Mouse (Mus musculus) right cerebral cortex, postnatal 14 days (tissue): ENCODE results near the gene Lck.
"Not testable (repeated sequence)": the region's sequence is repeated elsewhere in the genome, so short reads cannot be mapped to it uniquely, and the experiment has no call there.

ENCODE experiments used
- DNase-seq: peaks from one replicate; pipeline ENCODE4 v3.0.0; 2022

The Lck gene

DNA sequence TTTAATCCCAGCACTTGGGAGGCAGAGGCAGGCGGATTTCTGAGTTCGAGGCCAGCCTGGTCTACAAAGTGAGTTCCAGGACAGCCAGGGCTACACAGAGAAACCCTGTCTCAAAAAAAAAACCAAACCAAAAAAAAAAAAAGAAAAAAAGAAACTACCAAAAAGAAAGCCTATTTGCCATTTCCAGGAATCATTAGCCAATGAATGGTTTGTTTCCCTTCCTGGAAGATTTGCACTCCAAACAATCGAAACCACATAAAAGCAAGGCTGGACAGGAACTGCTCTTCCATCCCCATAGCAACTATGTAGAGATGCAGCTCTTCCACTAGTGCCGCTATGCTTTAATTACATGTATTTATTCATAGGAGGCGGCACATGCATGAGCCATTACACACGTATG lies 18.9 kb downstream of the Lck start:
- not testable (repeated sequence) for DNase-seq

DNA sequence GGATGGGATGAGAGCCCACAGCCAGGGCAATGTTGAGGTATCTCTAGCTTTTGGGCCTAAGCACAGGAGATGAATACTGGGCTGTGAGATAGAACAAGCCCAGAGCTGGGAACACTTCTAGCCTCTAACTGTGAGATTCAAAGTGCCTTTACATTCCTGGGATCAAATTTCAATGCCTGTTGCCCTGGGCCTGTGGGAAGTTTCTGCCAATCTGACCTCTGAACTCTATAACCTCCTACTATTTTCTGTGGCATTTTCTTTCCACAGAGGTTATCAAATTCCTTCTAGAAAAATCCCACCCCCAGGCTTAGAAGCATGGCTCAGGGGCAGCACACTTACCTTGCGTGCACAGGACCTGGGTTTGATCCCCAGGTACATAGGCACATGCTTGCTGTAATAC lies 23.1 kb downstream of the Lck start:
- DNase-seq, result no peak

DNA sequence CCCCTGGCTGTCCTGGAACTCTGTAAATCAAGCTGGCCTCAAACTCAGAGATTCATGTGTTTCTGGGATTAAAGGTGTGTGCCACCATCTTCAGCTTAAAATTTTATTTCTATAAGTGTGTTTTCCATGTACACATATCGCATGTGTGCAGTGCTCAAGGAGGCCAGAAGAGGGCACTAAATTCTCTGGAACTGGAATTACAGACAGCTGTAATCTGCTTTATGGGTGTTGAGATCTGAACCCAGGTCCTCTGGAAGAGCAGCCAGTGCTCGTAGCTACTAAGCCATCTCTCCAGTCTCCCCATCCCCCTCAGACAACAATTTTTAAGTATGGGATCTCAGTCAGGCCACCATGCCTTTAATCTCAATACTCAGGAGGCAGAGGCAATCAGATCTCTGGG lies 24.1 kb downstream of the Lck start:
- DNase-seq, result peak; percentile 18

DNA sequence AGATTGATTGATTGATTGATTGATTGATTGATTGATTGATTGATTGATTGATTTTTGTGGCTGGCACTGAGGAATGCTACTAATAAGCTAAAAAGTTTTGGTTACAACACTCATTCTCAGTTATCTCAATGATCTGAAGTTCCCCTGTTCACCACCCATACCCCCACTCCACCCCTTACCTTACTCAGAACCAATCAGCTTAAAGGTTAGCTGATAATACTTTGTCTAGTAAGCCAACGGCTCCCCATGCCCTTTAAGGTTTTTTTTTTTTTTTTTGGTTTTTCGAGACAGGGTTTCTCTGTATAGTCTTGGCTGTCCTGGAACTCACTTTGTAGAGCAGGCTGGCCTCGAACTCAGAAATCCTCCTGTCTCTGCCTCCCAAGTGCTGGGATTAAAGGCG lies 25.8 kb downstream of the Lck start:
- not testable (repeated sequence) for DNase-seq

DNA sequence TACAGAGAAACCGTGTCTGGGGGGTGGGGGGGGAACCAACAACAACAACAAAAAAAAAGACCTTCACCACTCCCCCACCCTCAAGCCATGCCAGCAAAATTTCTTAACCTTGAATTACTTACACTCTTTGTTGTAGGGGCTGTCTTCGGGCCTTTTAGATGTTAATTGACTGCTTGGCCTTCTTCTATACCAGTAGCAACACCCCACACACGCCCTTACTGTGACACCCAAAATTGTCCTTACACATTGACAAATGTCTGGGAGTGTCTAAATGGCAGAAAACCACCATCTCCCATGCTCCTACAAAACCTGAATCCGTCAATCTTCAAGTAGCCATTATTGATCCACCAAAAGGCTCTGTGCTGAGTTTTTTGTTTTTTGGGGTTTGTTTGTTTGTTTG lies 29.3 kb downstream of the Lck start:
- no peak for DNase-seq

DNA sequence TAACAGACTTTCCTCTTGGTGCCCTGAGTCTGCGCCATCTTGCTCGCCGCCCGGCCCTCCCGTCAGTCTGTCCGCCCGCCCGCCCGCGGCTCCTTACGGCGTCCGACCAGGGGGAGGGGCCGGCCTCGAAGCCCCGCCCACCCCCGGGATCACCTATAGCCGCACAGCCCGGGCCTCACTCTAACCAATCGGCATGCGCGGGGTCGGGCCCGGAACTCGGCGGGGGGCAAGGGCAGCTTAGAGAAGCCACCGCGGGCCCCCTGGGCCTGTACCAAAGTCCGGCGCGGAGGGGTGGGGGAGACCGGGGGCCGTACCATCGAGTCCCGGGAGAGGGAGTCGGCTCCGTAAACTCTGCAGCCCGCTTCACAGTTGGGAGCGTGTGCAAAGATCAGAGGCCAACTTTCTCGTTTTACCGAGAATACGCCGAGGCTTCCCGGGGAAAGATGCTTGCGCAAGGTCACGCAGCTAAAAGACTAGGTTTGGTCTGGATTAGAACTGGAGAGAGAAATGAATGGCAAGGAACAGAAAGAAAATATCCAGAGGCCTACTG lies 30.8 kb downstream of the Lck start, which contains the start of gene Hdac1:
Hdac1 (minus strand) TSS at position 122 of the 550 bp plus-strand sequence.
- DNase-seq, result peak; percentile 97

DNA sequence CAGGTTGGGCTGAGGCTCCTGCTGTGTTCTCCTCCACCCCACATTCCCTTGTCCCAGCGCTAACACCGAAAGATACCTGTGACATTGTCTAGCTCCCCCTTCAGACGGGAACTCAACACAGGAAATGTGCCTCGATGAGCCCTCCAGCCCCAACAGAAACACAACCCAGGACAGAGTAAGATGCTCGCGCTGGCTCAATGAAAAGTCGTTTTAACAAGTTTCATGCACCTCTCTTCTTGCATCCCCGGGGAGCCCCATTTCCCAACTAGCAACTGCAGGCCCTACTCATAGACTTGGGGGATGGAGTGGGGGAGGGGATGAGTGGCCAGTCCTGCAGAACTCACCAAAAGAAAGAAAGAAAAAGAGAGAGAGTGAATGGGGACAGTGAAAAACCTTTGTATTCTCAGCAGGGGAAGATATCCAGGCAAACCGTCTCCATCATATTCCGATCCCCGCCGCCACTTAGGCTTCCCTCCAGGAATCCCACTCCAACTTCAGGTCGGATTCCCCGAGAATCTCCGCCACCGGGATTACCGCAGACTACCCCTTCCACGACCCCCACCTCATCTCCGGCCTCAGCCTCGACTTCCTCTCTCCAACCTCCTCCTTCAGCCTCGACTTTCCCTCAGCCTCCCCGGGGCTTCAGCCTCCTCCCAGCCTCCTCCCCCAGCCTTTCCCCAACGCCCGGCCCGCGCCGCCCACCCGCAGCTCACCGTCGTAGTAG lies 31.4 kb downstream of the Lck start:
- DNase-seq, result no peak

DNA sequence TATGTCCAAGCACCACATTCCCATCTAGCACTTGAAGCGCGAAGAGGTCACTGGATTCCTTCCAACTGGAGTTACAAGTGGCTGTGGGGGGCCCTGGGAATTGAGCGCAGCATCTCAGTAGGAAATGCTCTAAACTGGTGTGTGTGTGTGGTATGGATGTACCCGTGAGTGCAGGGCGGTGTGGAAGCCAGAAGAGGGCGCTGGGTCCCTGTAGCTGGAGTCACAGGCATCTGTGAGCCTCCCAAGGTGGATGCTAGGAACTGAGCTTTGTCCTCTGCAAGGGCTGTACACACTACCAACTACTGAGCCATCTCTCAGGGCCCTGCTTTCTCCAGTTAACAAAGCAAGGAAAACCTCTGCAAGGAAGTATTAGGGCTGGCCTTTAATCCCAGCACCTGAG lies 33.4 kb downstream of the Lck start:
- no peak for DNase-seq

DNA sequence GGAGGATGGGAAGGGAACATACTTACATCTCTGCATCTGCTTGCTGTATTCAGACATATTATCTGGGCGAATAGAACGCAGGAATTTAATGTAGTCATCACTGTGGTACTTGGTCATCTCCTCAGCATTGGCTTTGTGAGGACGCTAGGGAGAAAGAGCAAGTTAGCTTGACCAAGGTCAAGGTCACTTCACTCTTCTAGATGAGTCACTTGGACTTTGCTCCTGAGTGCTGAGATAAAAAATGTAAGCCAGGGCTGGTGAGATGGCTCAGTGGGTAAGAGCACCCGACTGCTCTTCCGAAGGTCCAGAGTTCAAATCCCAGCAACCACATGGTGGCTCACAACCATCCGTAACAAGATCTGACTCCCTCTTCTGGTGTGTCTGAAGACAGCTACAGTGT lies 44.5 kb downstream of the Lck start:
- not testable (repeated sequence) for DNase-seq

DNA sequence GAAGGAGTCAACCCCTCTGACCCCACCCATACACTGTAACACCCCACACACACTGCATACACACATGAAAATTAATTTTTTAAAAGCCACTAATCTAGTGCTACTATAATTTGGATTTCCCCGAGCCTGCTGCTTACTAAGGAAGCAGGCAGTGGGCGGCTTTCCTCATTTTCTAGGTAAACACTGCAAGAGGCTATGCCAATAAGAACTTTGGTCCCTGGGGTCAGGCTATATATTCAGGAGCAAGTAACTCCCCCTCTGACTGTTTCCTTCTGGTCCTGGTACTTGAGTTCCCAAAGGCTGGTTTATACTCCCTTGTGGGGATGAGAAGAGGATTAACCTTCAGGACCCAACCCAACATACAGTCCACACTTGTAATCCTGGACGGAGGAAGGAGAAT lies 47.6 kb downstream of the Lck start:
- no peak for DNase-seq

DNA sequence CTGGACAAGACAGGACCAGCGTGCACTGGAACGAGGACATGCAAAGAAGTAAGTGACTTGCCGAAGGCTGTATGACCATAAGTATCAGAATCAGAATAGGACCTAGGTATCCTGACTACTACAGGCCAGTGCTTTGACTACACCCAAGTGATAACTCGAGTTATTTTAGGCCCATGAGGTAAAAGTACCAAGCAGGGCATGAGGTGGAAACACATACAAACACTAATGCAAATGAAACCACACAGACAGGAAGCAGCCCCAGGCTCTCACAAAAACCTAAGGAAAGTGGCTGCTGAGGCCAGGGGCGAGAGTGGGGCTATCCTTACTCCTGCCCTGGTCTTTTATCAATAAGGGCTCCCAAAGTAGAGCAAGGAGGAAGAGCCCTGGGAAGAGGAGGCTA lies 48.1 kb downstream of the Lck start:
- DNase-seq, result no peak

DNA sequence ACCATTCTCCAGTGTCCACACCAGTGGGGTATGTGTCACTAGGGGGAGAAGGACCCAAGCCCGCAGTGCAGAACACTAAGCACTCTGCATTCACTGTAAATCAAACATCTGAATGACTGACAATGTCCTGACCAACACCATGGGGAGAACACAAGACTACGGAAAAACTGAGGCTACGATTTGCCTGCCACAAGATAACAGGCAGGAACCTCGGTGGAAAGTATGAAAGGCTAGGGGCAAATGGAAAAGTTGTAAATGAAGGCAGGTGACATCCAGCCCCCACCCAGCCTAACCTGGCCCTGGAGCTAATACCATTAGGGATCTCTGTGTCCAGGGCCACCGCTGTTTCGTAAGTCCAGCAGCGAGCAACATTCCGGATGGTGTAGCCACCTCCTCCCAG lies 54.9 kb downstream of the Lck start:
- no peak for DNase-seq

DNA sequence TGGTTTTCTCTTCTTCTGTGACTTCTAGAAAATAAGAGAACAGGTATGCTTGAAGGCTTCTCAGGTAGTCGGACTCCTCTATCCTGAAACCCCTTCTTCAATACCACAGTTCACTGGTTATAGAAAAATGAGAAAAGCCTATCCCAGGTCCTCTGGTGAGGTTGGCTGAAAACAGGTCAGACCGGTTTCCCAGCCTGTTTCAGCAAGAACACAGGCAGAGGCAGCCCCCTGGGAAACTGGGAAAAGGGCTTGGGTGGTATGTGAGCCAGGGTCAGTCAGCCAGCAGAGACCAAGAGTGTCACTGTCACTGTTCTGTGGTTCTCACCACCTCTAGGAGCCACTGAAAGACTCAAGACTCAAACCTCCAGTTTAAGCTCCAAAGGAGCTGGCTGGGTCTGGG lies 56.5 kb downstream of the Lck start:
- no peak for DNase-seq

DNA sequence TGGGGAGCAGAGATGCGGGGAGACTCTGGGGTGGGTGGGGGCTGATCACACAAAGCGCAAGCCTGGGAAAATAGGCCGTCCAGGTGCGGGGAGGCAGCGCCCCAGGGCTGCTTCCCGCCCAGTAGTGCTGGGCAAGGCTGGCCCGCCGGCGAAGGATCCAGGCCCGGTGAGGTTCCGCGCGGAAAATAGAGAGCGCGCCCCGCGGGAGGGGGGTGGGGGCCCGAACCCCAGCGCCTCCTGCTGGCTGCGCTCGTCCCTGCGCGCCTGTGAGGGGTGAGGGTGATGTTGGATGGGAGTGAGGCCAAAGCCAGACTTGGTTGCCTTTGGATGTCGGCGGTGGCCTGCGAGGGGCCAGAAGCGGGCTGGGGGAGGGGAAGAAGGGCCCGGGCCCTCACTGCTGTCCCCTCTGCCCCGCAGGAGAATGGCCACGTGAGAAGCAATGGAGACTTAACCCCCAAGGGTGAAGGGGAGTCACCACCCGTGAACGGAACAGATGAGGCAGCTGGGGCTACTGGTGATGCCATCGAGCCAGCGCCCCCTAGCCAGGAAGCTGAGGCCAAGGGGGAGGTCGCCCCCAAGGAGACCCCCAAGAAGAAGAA lies 59.0 kb downstream of the Lck start:
- peak; percentile 82 for DNase-seq

DNA sequence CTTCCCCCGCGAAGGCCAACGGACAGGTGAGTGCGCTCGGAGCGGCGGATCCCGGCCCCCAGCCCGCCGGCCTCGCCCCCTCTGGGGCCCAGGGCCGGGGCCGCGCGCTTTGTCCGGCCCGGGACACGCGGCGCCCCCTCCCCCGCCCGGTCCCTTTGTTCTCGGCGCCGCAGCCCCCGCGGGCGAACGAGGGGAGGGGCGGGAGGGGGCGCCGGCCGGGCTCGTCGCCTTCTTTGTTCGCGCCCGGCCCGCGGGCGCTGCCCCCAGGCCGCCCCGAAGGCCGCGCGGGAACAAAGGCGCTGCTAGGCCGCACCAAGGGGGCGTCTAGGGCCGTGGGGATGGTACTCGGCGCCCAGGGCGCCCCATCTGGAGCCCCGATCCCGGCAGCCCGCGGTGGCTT lies 59.5 kb downstream of the Lck start:
- peak; percentile 40 for DNase-seq

DNA sequence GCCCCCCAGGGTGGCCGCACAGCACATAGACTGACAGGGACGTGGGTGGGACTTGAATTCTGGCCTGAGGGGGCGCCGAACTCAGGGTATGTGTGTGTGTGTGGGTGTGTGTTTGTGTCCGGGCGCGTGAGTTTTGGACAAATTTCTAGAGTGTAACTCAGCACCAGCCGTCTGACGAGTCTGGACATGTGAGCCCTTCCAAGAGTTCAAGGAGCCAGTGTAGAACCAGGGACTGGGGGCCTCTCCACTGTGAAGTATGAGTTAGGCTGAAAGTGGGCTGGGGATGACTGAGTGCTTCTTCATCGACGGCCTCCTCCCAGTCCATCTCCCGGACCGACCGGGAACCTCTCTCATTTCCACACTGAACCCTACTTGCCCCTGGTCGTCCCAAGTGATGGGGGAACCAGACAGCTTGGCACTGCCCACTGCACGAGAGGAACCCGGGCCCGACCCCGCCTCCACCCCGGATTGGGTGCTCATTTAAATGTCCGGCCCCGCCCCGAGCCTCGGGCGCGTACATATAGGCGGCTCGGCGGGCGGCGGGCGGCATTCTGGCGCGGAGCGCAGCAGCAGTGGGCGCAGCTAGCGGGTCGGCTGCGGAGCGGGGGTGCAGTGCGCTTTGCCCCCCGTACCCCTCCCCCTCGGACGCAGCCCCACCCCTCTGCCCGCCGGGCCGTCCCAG lies 60.2 kb downstream of the Lck start, which contains the start of gene Marcksl1:
Marcksl1 (plus strand) TSS at position 496 of the 682 bp plus-strand sequence.
- DNase-seq, result peak; percentile 93

DNA sequence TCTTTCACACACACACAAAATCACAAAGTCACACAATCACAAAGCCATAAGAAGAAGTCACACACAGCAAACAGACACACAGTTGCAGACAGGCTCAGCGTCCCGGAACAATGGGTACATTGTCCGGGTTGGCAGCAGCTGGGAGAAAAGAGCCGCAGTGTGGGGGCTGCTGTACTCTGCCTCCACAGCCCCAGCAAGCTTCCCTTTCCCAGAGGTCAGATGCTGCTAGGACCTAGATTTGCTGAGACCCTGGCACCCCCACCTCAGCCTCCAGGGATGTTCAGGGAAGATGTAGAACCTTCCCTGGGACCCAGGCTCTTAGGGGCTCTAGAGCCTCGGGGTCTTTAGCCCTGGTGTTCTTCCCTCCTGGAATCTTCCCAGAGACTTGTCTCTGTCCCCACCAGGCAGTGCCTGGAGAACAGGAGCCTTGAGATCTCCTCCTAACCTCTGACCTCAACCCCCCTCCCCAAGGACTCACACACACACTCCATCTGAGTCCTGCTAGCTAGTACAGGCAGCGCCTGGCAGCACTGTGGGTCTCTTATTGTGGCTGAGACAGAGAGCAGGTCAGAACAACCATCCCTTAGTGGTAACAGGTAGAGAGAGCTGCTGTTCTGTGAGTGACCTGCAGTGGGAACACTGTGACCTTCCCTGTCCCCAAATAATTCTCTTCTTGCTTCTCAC lies 61.9 kb downstream of the Lck start:
- no peak for DNase-seq

DNA sequence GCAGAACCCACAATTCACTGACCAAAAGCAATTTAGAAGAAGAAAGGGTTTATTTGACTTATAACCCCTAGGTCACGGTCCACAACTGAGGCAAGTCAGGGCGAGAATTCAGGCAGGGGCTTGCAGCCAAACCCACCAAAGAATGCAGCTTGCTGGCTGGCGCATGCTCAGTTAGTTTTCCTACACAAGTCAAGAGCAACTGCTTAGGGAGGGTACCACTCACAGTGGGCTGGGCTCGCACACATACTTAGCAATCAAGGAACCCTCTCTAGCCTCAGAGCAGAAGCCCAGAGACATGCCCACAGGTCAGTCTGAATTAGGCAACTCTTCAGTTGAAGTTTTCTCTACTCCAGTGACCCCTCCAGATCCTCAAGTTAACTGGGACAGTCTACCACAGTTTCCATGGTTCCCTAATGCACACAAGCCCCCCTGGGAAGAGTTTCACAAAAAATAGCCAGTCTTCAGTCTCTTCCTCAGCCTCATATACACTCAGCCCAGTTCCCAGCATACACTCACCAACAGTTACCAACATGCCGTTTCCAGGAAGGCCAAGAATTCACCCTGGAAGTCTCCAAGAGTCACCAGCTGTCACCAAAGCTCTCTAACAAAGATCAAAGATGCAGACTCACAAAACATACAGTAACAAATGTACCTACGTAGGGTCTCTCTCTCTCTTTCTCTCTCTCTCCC lies 62.6 kb downstream of the Lck start:
- no peak for DNase-seq

DNA sequence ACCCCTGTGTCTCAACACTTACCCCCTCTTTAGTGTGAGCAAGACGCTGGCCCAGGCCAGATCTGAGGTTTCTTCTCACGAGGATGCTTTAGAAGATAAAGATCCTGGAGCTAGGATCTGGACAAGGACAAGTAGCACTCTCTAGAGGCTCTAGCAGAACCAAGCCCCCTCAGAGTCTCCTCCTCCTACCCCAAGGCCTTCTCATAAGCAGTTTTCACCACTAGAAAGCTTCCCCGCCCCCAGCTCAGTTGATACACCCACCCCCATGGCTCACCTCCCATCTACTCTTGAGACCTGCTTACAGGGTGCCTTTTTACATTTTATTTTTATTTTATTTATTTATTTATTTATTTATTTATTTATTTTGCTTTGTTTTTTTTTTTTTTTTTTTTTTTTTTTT lies 63.8 kb downstream of the Lck start:
- DNase-seq, result no peak

DNA sequence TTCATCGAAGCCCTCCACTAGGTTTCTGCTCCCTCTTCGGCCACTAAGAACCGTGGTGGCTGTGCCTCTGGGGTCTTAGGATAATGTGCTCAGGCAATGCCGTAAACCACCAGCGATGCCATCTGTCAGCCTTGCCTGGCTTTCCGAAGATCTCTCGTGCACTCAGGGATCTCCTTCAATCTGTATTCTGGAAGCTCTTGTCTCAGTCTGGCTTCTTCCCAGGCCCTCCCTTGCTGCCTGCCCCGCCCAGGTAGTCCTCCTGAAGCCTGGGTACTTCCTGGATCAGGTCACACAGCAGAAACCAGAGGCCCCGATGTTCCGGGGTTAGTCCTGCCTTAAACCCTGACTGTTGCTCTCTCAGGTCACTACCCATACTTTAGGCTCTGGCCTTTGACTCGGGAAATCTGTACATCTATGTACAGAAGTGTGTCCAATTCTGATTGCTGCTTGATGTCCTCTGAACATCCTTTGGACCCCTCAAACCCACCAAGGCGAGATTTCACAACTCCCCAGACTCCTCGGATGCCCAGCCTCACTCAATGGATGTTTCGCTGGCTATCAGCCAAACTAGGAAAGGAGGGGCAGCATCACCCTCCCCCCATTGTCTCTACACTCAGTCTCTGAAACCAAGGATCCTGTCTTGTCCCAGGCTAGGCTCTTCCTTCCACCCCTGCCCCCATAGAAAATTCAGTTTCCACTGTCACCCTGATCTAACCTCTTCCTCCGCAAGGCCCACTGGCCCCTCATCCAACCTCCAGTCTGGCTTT lies 64.4 kb downstream of the Lck start:
- no peak for DNase-seq

DNA sequence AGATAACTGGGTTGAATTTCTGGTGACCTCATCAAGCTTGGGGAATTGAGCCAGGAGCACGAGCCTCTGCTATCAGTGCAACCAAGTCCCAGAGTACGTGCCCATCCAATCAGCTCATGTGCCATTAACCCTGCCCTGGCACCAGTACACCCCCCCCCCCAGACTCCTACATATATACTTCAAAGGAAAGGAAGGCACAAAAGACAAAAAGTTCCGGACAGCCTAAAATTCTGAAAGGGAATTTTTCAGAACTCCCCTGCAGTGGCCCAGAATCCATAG lies 65.3 kb downstream of the Lck start:
- DNase-seq, result no peak
